26 mouse cellular contexts compared by ENCODE assay signal in genomic region chr10:67010521-67010920, GRCm38 (mm10).
DNase-seq lines count a peak whose midpoint lies in the region; ATAC-seq and TF ChIP-seq lines count a peak whose summit lies in the region.
"Had no signal": no experiment of that assay in that cellular context is flagged by ENCODE, and none has a peak within 500 bp of the region (broad histone marks: within the 10 kb centered on the region; RNA-seq: fewer than 3 reads in every experiment).

No protein-coding gene starts in this region.

- no peak overlapping the region for H3K4me3 ChIP-seq in kidney, adult 2 months (ENCODE audit: insufficient read depth, low read depth, low read length)
- H3K4me3 ChIP-seq in CH12.LX (replicated peaks in 1 of 3; ENCODE audit: low read depth in 2 of 3, low read length in 2 of 3, poor library complexity in 1 of 3) (no peak overlapping the region), ES-Bruce4 (ENCODE audit: low read depth, low read length) (peak overlapping the region; percentile 6; the same call in 1 of the 2 replicates)
- no peak overlapping the region for H3K4me3 ChIP-seq in stomach, embryonic 16.5 days (replicated peaks; ENCODE audit: low read length)
- H3K4me3 ChIP-seq: forebrain, embryonic 10.5 days; forebrain, embryonic 13.5 days; heart, adult 2 months; heart, embryonic 12.5 days; heart, embryonic 15.5 days; hindbrain, embryonic 10.5 days; hindbrain, embryonic 13.5 days had no signal

- ATAC-seq in stomach, embryonic 16.5 days (ENCODE audit: insufficient read depth, low FRiP score), result no peak
- ATAC-seq: forebrain, embryonic 13.5 days; forebrain, embryonic 16.5 days; hindbrain, embryonic 16.5 days had no signal

- TF ChIP-seq EP300 in CH12.LX (IDR thresholded peaks at IDR 0.05; ENCODE audit: low read length) (no peak), ES-Bruce4 (IDR thresholded peaks at IDR 0.05; ENCODE audit: insufficient read depth, low read depth, low read length) (peak; percentile 51; the same call in 1 of the 2 replicates)

- no peak overlapping the region for H3K9ac ChIP-seq in CH12.LX (ENCODE audit: insufficient read depth, low read depth)
- H3K9ac ChIP-seq in ES-Bruce4 (ENCODE audit: low read depth, poor library complexity, severe bottlenecking), result no peak overlapping the region
- no peak overlapping the region for H3K9ac ChIP-seq in stomach, embryonic 16.5 days (ENCODE audit: low read length)
- H3K9ac ChIP-seq: forebrain, embryonic 13.5 days; heart, embryonic 12.5 days; heart, embryonic 15.5 days; hindbrain, embryonic 13.5 days had no signal

- H3K27ac ChIP-seq in kidney, adult 2 months (ENCODE audit: insufficient read depth, low read depth, low read length), result no peak overlapping the region
- H3K27ac ChIP-seq in CH12.LX (ENCODE audit: insufficient read depth, low read depth) (peak overlapping the region; percentile 65), ES-Bruce4 (ENCODE audit: insufficient read depth, low read length) (peak overlapping the region; percentile 14)
- peak overlapping the region; percentile 10; the same call in 1 of the 2 replicates for H3K27ac ChIP-seq in stomach, embryonic 16.5 days (ENCODE audit: low read length)
- H3K27ac ChIP-seq: forebrain, embryonic 10.5 days; forebrain, embryonic 13.5 days; heart, adult 2 months; heart, embryonic 15.5 days; hindbrain, embryonic 10.5 days; hindbrain, embryonic 13.5 days had no signal

- TF ChIP-seq RAD21 in CH12.LX (IDR thresholded peaks at IDR 0.05; ENCODE audit: low read depth, low read length), result no peak

- H3K27me3 ChIP-seq in kidney, adult 2 months (replicated peaks; ENCODE audit: control insufficient read depth, insufficient read depth, low read length), result no peaks in the 10 kb centered on the region
- no peaks in the 10 kb centered on the region for H3K27me3 ChIP-seq in CH12.LX (replicated peaks)
- no peaks in the 10 kb centered on the region for H3K27me3 ChIP-seq in ES-Bruce4 (ENCODE audit: control insufficient read depth, insufficient read depth, low read length, poor library complexity, severe bottlenecking)
- no peaks in the 10 kb centered on the region for H3K27me3 ChIP-seq in stomach, embryonic 16.5 days (ENCODE audit: control insufficient read depth, insufficient read depth, low read length)
- H3K27me3 ChIP-seq: forebrain, embryonic 13.5 days; heart, embryonic 12.5 days; heart, embryonic 15.5 days; hindbrain, embryonic 13.5 days had no signal

- WGBS in kidney, adult 2 months, result 80% methylated on average over 12 of the region's 12 CpGs
- WGBS in stomach, embryonic 16.5 days, result 83% methylated on average over 12 of the region's 12 CpGs

- in situ Hi-C loops in CH12.LX (cut with MboI; ENCODE audit: low pct_ligation_motif_present, low pct_unique_long_range_greater_than_20kb, low sequenced_read_pairs), result no loop called here

- no peaks in the 10 kb centered on the region for H3K4me1 ChIP-seq in kidney, adult 2 months (ENCODE audit: control insufficient read depth, insufficient read depth, low read length)
- H3K4me1 ChIP-seq in CH12.LX (ENCODE audit: control insufficient read depth in 1 of 2, insufficient read depth in 2 of 2) (peaks cover 2 to 3% of the 10 kb centered on the region in 2 experiments; a peak in 2 of 4 replicates), ES-Bruce4 (ENCODE audit: control insufficient read depth, insufficient read depth, low read length) (peaks cover 5% of the 10 kb centered on the region)
- H3K4me1 ChIP-seq in stomach, embryonic 16.5 days (ENCODE audit: control insufficient read depth, insufficient read depth, low read length), result no peaks in the 10 kb centered on the region
- H3K4me1 ChIP-seq: forebrain, embryonic 13.5 days; heart, embryonic 12.5 days; heart, embryonic 15.5 days; hindbrain, embryonic 13.5 days had no signal

- H3K4me2 ChIP-seq in CH12.LX (ENCODE audit: insufficient read depth, low read depth, poor library complexity, severe bottlenecking), result peak overlapping the region; percentile 1; the same call in 1 of the 2 replicates
- H3K4me2 ChIP-seq in stomach, embryonic 16.5 days (ENCODE audit: low read depth, low read length), result no peak overlapping the region
- H3K4me2 ChIP-seq: forebrain, embryonic 13.5 days; heart, embryonic 12.5 days; heart, embryonic 15.5 days; hindbrain, embryonic 13.5 days had no signal

- no peaks in the 10 kb centered on the region for H3K79me2 ChIP-seq in CH12.LX (replicated peaks; ENCODE audit: control insufficient read depth, extremely low read depth, insufficient read depth, poor library complexity, severe bottlenecking)

- DNase-seq in kidney, adult 2 months, result peak; percentile 31
- DNase-seq in kidney, postnatal 36 days, result no peak
- DNase-seq in CH12.LX (ENCODE audit: extremely low read depth), result no peak
- no peak for DNase-seq in ovary, adult 18-20 months (ENCODE audit: low spot score)
- no peak for DNase-seq in thymus, postnatal 36 days
- DNase-seq: adrenal gland, postnatal 10 days; adrenal gland, postnatal 36 days; B cell, adult 2 months; cerebellum, adult 18-20 months; cerebellum, adult 9-10 months; cerebellum, postnatal 14 days; gastrocnemius, postnatal 10 days; gastrocnemius, postnatal 36 days; heart, adult 2 months; heart, postnatal 10 days; heart, postnatal 36 days had no signal

- TF ChIP-seq CTCF in kidney, adult 2 months (conservative IDR thresholded peaks at IDR 0.05; ENCODE audit: insufficient read depth, insufficient read length, low read depth, low read length), result no peak
- TF ChIP-seq CTCF in CH12.LX (conservative IDR thresholded peaks at IDR 0.05 in 1 of 2, IDR thresholded peaks at IDR 0.05 in 1 of 2; ENCODE audit: low read depth in 2 of 2, low read length in 2 of 2), result no peak
- TF ChIP-seq CTCF in ES-Bruce4 (IDR thresholded peaks at IDR 0.05; ENCODE audit: low read depth, low read length), result no peak

- no peaks in the 10 kb centered on the region; the same call in 1 of the 2 replicates for H3K36me3 ChIP-seq in kidney, adult 2 months (ENCODE audit: control insufficient read depth, insufficient read depth, low read length)
- H3K36me3 ChIP-seq in CH12.LX (replicated peaks in 1 of 2; ENCODE audit: control insufficient read depth in 1 of 2, insufficient read depth in 1 of 2, low read length in 1 of 2) (peaks cover 17 to 37% of the 10 kb centered on the region in 2 experiments), ES-Bruce4 (ENCODE audit: control insufficient read depth, insufficient read depth, low read length, poor library complexity, severe bottlenecking) (peaks cover 7% of the 10 kb centered on the region; the same call in 1 of the 2 replicates)
- H3K36me3 ChIP-seq in stomach, embryonic 16.5 days (ENCODE audit: control insufficient read depth, insufficient read depth, low read length), result peaks cover 2% of the 10 kb centered on the region; the same call in 1 of the 2 replicates

- H3K9me3 ChIP-seq in CH12.LX (replicated peaks; ENCODE audit: low read length), result no peaks in the 10 kb centered on the region
- H3K9me3 ChIP-seq in ES-Bruce4 (replicated peaks; ENCODE audit: control insufficient read depth, insufficient read depth, low read length, poor library complexity, severe bottlenecking), result no peaks in the 10 kb centered on the region
- no peaks in the 10 kb centered on the region for H3K9me3 ChIP-seq in stomach, embryonic 16.5 days (replicated peaks; ENCODE audit: control insufficient read depth, low read length)
- H3K9me3 ChIP-seq: forebrain, embryonic 10.5 days; forebrain, embryonic 13.5 days; heart, embryonic 12.5 days; heart, embryonic 15.5 days; hindbrain, embryonic 10.5 days; hindbrain, embryonic 13.5 days had no signal

- dilution Hi-C loops in CH12.LX (cut with MboI; ENCODE audit: extremely low pct_ligation_motif_present, extremely low pct_unique_long_range_greater_than_20kb, low sequenced_read_pairs), result no loop called here

- no peak for TF ChIP-seq POLR2A in kidney, adult 2 months (IDR thresholded peaks at IDR 0.05; ENCODE audit: low read depth, low read length)
- TF ChIP-seq POLR2A in CH12.LX (IDR thresholded peaks at IDR 0.05; ENCODE audit: low read depth, low read length) (no peak), ES-Bruce4 (IDR thresholded peaks at IDR 0.05; ENCODE audit: insufficient read depth, low read length) (no peak)

TF ChIP-seq in CH12.LX, 34 proteins besides CTCF, POLR2A, EP300 and RAD21 (continues in another document):
- TF ChIP-seq KAT2A (IDR thresholded peaks at IDR 0.05; ENCODE audit: insufficient replicate concordance, low read length) (no peak), IRF4 (IDR thresholded peaks at IDR 0.05; ENCODE audit: low read depth, low read length) (peak; percentile 58; the same call in 1 of the 2 replicates), MAX (IDR thresholded peaks at IDR 0.05; ENCODE audit: low read length) (no peak; the same call in 1 of the 2 replicates), SIN3A (IDR thresholded peaks at IDR 0.05; ENCODE audit: low read length) (peak; percentile 26; the same call in 1 of the 2 replicates), RCOR1 (conservative IDR thresholded peaks at IDR 0.05; ENCODE audit: low read depth, low read length) (no peak), SMC3 (IDR thresholded peaks at IDR 0.05; ENCODE audit: low read depth, low read length) (no peak), GABPA (IDR thresholded peaks at IDR 0.05; ENCODE audit: insufficient replicate concordance, low read depth, low read length) (no peak), JUND (conservative IDR thresholded peaks at IDR 0.05; ENCODE audit: low read depth, low read length) (no peak), PAX5 (IDR thresholded peaks at IDR 0.05; ENCODE audit: low read length) (no peak), UBTF (IDR thresholded peaks at IDR 0.05; ENCODE audit: low read depth, low read length) (no peak), NRF1 (IDR thresholded peaks at IDR 0.05; ENCODE audit: low read depth, low read length) (peak; percentile 11; the same call in 1 of the 2 replicates), TCF12 (IDR thresholded peaks at IDR 0.05; ENCODE audit: low read depth, low read length) (peak; percentile 29; the same call in 1 of the 2 replicates), ETS1 (conservative IDR thresholded peaks at IDR 0.05; ENCODE audit: low read depth, low read length) (no peak; the same call in 1 of the 2 replicates), ZMIZ1 (IDR thresholded peaks at IDR 0.05; ENCODE audit: low read depth, low read length) (no peak), MAZ (IDR thresholded peaks at IDR 0.05; ENCODE audit: low read depth, low read length) (no peak), BHLHE40 (IDR thresholded peaks at IDR 0.05; ENCODE audit: low read depth, low read length) (no peak), ZKSCAN1 (IDR thresholded peaks at IDR 0.05; ENCODE audit: borderline replicate concordance, low read depth, low read length) (no peak), ZNF384 (IDR thresholded peaks at IDR 0.05; ENCODE audit: low read depth, low read length) (0 out of 2 replicates have a peak, but pooled peaks have one; percentile 2), TBP (conservative IDR thresholded peaks at IDR 0.05; ENCODE audit: low read depth, low read length) (no peak), USF1 (IDR thresholded peaks at IDR 0.05; ENCODE audit: low read depth, low read length) (no peak), MAFK (IDR thresholded peaks at IDR 0.05; ENCODE audit: insufficient replicate concordance, low read length) (no peak), CHD1 (IDR thresholded peaks at IDR 0.05; ENCODE audit: low read depth, low read length) (peak; percentile 90; the same call in 1 of the 2 replicates)
